Mouse (Mus musculus) brain, embryonic 14.5 days (tissue): Measurements from ENCODE around the gene Fam171b.

Experiments used
- CTCF ChIP-seq: fragments of 200-500 bp; IDR thresholded peaks from 2 replicates; pipeline ENCODE4 v1.5.1; 2012; ENCODE audit warnings: inconsistent platforms, mild to moderate bottlenecking, moderate library complexity, borderline replicate concordance; ENCODE audit not compliant: insufficient read depth, insufficient read length; ENCODE audit errors: extremely low read depth
- POLR2A ChIP-seq: fragments of 200-500 bp; IDR thresholded peaks from 2 replicates; pipeline ENCODE4 v1.6.1; 2012; ENCODE audit warnings: mild to moderate bottlenecking, inconsistent platforms, borderline replicate concordance; ENCODE audit not compliant: poor library complexity, insufficient read depth, insufficient read length, severe bottlenecking; ENCODE audit errors: extremely low read depth

GRCm38 (mm10) chr2:83832903-83833302 is 20.5 kb downstream of the Fam171b start:
- TF ChIP-seq CTCF (no peak), POLR2A (no peak)
